Mouse (Mus musculus) left cerebral cortex, postnatal 14 days (tissue): ENCODE data around the gene Anapc7. TPM values are rescaled to one million over a fixed set of nuclear protein-coding genes. Genes with fewer than 3 reads are reported as not detected.
A peak's percentile ranks its signal among the peaks of the same experiment; 100 is the strongest.
"Not testable (repeated sequence)": the region's sequence is repeated elsewhere in the genome, so short reads cannot be mapped to it uniquely, and the experiment has no call there.

Experiments
- DNase-seq, 2 experiments: peaks; one replicate each; pipeline ENCODE4 v3.0.0; 2021 to 2022; ENCODE audit warnings: low spot score in 2 of 2, mixed read lengths in 1 of 2
- intact Hi-C: fragments of 180-260 bp; cut with DNase I; formaldehyde crosslinking; loops from one replicate; pipeline ENCODE4 v1.15.1; 2025
- total RNA-seq, 2 experiments: library from RNA; stranded (reverse); gene quantifications; 2 replicates each; pipeline ENCODE4 v1.2.3; 2021

Gene Anapc7
- total RNA-seq, 2 experiments from 2014 or later = 29.5 to 31.2 TPM

DNA sequence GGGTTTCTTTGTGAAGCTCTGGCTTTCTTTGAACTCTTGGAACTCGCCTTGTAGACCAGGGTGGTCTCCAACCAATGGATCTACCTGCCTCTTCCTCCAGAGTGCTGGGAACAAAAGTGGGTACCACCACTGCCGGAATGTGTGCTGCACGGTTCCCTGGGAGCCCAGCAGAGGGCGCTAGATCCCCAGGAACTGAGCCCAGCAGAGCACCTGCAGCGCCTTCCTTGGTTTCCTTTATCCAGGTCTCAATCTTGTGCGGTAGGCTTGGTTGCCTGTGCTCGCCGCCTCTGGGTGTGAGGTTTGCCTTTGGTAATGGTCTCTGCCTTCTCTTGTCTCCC is 20.2 kb upstream of the Anapc7 start:
- intact Hi-C loops = loop anchor here (5.0 kb wide), 2 partner anchors 226 to 326 kb away; no protein-coding TSS in a partner anchor
- DNase-seq = peak; percentile 64 to 76

- intact Hi-C loops = loop anchor here (5.0 kb wide), 2 partner anchors 225 to 325 kb away; no protein-coding TSS in a partner anchor
- no peak for DNase-seq
These were observed 19.3 kb upstream of the Anapc7 start for GRCm38 (mm10) chr5:122402160-122402559.

GRCm38 (mm10) chr5:122402772-122403171 is 18.7 kb upstream of the Anapc7 start:
- intact Hi-C loops = loop anchor here (5.0 kb wide), 2 partner anchors 225 to 325 kb away; no protein-coding TSS in a partner anchor
- peak; percentile 63 to 84 for DNase-seq

DNA sequence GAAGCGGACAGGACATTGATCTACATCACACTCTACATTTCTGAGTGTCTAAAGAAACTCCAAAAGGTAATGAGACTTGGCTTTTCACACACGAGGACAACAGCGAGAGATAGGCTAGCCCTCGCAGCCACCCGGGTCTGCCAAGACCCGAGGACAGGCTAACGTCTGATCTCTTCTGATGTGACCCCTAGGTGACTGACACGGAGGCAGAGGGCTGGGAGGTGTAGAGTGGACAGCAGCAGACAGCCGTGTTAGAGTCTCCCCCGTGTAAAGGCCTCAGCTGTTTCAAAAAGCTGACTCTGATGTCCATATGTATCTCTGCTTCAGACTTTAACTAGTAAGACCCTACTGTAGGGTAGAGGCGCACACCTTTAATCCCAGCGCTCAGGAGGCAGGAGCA is 18.1 kb upstream of the Anapc7 start:
- intact Hi-C loops = loop anchor here (5.0 kb wide), 2 partner anchors 224 to 324 kb away; no protein-coding TSS in a partner anchor
- DNase-seq = no peak

GRCm38 (mm10) chr5:122405537-122405936 is 16.0 kb upstream of the Anapc7 start:
- DNase-seq = no peak

DNA sequence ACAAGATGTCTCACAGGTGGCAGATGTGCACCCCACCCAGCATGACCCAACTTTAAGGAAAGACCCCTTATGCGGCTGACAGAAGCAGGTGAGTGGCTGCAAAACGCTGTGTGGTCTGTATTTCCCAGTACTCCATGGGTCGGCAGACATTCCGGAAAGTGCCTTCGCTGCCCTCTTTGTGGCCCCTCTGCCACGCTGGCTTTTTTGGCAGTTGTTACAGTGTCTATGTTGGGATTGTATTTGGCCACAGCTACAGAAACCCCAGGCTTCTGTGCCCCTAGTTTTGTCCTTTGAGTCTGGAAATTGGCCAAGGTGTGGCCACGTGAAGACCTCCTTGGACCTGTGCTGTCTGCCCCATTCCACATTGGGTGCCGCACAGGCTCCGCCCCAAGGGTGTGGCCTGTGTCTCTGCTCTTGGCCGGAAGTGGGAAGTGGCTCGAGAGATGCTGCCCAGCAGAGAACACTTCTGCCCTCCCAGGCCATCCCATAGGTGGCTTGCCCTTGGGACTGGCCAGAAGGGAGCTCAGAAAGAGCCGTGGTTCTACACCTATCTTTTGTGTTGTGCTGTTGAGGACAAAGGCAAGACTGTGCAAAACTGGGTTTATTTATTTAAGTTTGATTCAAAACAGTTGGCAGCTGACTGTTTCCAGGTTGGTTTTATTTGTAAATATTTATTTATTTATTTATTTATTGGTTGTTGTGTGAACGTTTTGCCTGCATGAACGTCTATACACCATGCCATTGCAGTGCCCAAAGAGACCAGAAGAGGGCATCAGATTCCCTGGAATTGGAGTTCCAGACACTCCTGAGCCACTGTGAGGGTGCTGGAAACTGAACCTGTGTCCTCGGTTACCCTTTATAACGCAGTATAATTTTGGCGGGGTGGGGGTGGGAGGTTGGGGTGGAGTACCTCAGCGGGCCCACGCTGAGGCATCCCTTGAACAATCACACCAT is 11.5 kb upstream of the Anapc7 start:
- no peak for DNase-seq
- intact Hi-C loops = no loop called here

More at GRCm38 (mm10) chr5:122405537-122405936, 16.0 kb upstream of the Anapc7 start:
- intact Hi-C loops = no loop called here

- intact Hi-C loops = no loop called here
- DNase-seq = no peak
These were observed 9.6 kb upstream of the Anapc7 start for GRCm38 (mm10) chr5:122411892-122412291.

GRCm38 (mm10) chr5:122412826-122413225 is 8.7 kb upstream of the Anapc7 start:
- no peak for DNase-seq
- intact Hi-C loops = no loop called here

DNA sequence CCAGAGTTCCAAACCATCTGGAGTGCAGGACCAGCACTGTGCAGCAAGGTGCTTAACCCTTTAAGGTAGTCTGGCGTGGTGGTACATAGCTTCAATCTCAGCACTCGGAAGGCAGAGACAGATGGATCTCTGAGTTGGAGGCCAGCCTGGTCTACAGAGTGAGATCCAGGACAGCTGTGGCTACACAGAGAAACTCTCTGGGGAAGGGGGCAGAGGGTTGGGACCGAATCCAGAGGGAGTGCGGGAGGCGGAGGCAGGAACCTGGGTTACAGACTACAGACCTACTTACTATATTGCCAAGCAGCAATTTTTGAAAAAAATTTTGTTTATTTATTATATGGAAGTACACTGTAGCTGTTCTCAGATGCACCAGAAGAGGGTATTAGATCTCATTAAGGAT is 7.1 kb upstream of the Anapc7 start:
- no peak for DNase-seq
- intact Hi-C loops = no loop called here

DNA sequence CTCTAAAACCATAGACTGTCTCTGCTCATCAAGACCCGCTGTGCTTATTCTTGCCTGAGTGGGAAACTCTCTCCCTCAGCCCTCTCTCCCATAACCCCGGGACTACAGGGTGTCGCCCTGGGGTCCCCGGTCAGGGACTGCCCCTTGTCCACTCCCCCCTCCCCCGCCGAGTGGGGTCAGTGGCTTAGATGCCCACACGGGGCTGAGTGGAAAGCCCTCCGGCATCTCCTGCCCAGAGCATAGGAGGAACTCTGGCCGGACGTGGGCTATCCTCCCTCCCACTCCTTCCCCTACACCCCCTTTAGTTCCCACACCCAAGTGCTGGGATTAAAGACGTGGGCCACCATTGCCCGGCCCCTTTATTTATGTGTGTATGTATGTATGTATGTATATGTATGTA is 6.0 kb upstream of the Anapc7 start:
- no peak for DNase-seq
- intact Hi-C loops = no loop called here

DNA sequence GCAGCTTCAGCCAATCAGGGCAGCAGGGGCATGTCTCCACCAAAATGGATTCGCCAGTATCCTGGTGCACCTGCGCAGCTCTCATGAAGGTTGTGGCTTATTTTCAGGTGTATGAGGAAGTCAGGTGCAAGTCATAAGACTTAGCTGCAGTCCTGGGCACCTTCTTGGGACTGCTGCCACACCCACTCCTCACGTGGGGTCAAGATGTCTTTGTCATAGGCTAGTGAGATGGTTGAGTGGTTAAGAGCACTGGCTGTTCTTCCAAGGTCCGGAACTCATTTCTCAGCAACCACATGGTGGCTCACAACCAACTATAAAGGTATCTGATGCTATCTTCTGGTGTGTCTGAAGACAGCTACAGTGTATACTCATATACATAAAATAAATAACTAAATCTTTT is 817 bp upstream of the Anapc7 start:
- intact Hi-C loops, DNase-seq: not testable (repeated sequence)

- DNase-seq = peak; percentile 85 to 88
- intact Hi-C loops = no loop called here
These were observed 825 bp downstream of the Anapc7 start for GRCm38 (mm10) chr5:122422071-122422964.

- intact Hi-C loops = no loop called here
- DNase-seq = no peak
These were observed 1.6 kb downstream of the Anapc7 start for GRCm38 (mm10) chr5:122423083-122423482.

GRCm38 (mm10) chr5:122425550-122425949 is 4.1 kb downstream of the Anapc7 start:
- intact Hi-C loops = no loop called here
- DNase-seq = no peak

- intact Hi-C loops = no loop called here
- no peak for DNase-seq
These were observed 8.7 kb downstream of the Anapc7 start for GRCm38 (mm10) chr5:122430036-122430775.

DNA sequence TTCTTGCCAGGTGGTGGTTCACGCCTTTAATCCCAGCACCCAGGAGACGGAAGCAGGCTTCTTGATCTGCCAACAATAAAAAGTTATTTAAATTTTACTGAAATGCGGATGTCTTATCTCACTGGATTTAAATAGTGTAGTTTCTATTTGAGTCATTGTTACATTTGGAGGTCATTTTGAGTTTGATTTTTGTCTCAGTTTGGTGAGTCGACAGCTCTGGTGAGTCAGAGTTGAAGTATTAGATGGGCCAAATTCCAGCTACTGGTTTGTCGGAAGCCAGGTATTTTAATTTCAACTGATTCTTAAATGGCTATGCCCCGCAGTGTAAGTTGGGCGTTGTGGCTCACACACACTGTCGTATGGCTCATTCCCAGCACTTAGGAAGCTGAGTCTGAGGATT is 9.7 kb downstream of the Anapc7 start:
- intact Hi-C loops = no loop called here
- DNase-seq = no peak

DNA sequence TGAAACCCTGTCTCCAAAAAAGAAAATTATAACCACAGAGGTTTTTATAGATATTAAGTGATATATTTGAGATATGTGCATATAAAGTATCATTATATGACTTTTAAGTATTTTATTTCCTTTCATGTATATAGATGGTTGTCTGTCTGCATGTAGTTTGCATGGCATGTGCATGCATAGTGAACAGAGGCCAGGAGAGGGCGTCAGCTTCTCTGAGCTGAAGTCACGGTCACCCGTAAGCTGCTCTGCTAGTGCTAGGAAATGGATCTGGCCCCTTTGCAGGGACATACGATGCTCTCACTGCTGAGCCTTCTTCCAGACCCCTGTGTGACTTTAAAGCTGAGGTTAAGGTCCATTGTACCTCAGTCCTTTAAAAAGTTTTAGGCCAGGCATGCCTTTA is 13.0 kb downstream of the Anapc7 start:
- intact Hi-C loops = no loop called here
- no peak for DNase-seq

DNA sequence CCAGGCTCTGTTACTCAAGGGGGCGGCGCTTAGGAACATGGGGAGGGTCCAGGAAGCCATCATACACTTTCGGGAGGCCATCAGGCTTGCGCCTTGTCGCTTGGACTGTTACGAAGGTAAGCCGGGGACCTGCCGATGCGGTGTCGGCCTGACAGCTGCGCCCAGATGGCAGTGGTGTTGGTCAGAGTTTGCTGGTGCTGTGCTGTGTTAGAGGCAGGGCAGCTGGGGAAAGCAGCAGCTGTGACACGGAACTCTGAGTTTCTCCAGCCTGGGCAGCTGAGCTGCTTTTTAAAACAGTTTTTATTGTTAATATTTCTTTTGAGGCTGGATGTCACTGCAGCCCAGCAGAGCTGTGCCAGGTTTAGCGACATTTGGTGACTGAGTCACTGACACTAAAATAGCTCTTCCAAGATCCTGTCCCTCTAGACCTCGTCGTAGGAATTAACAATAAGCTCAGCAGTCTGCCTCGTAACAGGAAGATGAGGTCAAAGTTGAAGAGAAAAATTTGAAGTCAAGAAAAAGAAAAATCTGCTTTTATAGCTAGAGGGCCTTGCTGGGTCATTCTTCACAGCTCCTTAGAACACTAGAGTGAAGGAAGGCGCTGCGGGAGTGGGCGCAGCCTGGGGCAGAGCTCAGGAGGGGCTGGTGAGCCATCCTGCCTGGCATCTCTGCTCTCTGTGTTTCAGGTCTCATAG is 18.1 kb downstream of the Anapc7 start:
- intact Hi-C loops = no loop called here
- DNase-seq = no peak

DNA sequence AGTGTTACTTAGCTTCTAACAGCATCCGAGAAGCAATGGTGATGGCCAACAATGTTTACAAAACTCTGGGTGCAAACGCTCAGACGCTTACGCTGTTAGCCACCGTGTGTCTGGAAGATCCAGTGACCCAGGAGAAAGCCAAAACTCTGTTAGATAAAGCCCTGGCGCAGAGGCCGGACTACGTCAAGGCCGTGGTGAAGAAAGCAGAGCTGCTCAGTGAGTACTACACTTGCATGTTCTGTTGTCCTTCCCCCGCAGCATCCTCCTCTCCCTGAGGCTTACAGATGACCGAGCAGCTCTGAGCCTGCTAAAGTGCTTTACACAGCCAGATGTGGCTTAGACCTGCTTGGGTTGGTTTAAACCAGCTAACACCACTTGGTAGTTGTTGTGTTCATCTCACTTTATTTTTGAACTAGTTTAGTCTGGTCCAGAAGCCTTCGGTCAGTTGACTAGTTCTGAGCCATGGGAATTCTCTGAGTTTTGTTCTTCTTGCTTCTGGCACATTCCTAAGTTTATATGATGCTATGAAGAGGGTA is 18.7 kb downstream of the Anapc7 start:
- DNase-seq = no peak
- intact Hi-C loops = no loop called here
